Mouse (Mus musculus): Measurements from ENCODE around the gene Fh1. TPM values are rescaled to one million over a fixed set of nuclear protein-coding genes. Genes with fewer than 3 reads are reported as not detected.

Gene Fh1
- polyA plus RNA-seq, 1 experiment, result 115 TPM

GRCm38 (mm10) chr1:175632470-175632869 lies 7.0 kb upstream of the Fh1 start:
- TF ChIP-seq MAX (IDR thresholded peaks at IDR 0.05; ENCODE audit: low read depth) (no peak), CEBPB (IDR thresholded peaks at IDR 0.05; ENCODE audit: insufficient read depth, poor library complexity, severe bottlenecking) (no peak), TCF12 (IDR thresholded peaks at IDR 0.05; ENCODE audit: insufficient read depth, poor library complexity, severe bottlenecking) (no peak), SRF (IDR thresholded peaks at IDR 0.05; ENCODE audit: control insufficient read depth, insufficient read length, low read depth) (no peak), POLR2A (IDR thresholded peaks at IDR 0.05; ENCODE audit: insufficient read length, low read depth) (no peak)
- Histone ChIP-seq H3ac (ENCODE audit: control insufficient read depth, insufficient read length) (no peak overlapping the region), H3K79me2 (ENCODE audit: control insufficient read depth, insufficient read depth) (no peaks in the 10 kb centered on the region), H3K4me3 (no peak overlapping the region), H3K4me2 (ENCODE audit: low read depth) (no peak overlapping the region), H3K36me3 (ENCODE audit: control insufficient read depth, insufficient read depth) (no peaks in the 10 kb centered on the region), H3K27me3 (ENCODE audit: control insufficient read depth, insufficient read depth, insufficient read length) (no peaks in the 10 kb centered on the region)

DNA sequence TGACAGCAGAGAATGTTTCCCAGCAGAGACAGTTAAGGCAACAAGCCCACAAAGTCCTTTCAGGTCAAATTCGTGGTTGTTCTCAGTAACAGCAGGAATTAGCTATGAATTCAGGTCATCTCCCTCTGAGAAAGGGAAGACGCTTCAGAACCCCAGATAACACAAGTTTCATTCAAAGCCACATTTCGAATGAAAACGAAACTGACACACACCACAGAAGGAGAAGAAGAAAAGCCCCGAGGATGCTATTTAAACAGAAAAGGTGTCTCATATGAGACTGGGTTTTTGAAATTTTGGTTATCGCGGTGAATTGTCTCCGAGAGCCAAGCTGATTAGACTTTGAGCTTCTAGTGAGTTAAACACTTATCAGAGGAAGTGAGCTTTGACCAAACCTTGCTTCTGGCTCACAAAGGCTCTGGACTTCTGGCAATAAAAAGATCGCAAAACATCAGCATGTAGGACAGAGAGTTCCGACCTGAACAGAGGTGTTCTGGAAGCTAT lies 6.3 kb upstream of the Fh1 start:
- Histone ChIP-seq H3ac (ENCODE audit: control insufficient read depth, insufficient read length) (no peak overlapping the region), H3K79me2 (ENCODE audit: control insufficient read depth, insufficient read depth) (no peaks in the 10 kb centered on the region), H3K4me2 (ENCODE audit: low read depth) (peak overlapping the region; percentile 1), H3K4me3 (no peak overlapping the region), H3K36me3 (ENCODE audit: control insufficient read depth, insufficient read depth) (no peaks in the 10 kb centered on the region), H3K27me3 (ENCODE audit: control insufficient read depth, insufficient read depth, insufficient read length) (no peaks in the 10 kb centered on the region)
- TF ChIP-seq REST (IDR thresholded peaks at IDR 0.05; ENCODE audit: insufficient read depth, insufficient read length) (no peak), MAX (IDR thresholded peaks at IDR 0.05; ENCODE audit: low read depth) (no peak), MYOD1 (IDR thresholded peaks at IDR 0.05; ENCODE audit: control insufficient read depth in 1 of 3, insufficient read length in 2 of 3, low read depth in 2 of 3) (no peak), MYOG (IDR thresholded peaks at IDR 0.05; ENCODE audit: control insufficient read depth in 1 of 3, insufficient read depth in 1 of 3, insufficient read length in 2 of 3, low read depth in 2 of 3) (no peak), POLR2AphosphoS2 (IDR thresholded peaks at IDR 0.05; ENCODE audit: insufficient read length, low read depth) (no peak), CEBPB (IDR thresholded peaks at IDR 0.05; ENCODE audit: insufficient read depth, poor library complexity, severe bottlenecking) (no peak), E2F4 (IDR thresholded peaks at IDR 0.05; ENCODE audit: insufficient read depth) (no peak), SRF (IDR thresholded peaks at IDR 0.05; ENCODE audit: control insufficient read depth, insufficient read length, low read depth) (no peak)

DNA sequence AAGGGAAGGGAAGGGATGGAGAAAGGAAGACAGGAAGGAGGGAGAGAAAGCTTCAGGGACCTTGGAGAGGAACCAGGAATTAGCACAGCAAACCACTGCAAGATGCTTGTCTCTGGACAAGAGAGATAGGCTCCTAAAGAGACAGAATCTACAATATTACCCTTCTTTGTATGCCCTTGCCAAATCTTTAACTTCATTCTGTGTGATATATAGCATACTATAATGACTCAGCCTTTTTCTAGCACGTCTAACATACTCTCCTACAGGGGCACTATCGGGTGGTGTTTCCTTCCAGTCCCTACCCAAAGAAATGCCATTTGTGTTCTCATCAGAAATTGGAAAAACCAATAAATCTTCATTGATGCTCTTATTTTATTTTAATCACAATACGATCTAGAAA lies 5.6 kb upstream of the Fh1 start:
- TF ChIP-seq MYOG (IDR thresholded peaks at IDR 0.05; ENCODE audit: control insufficient read depth in 1 of 3, insufficient read depth in 1 of 3, insufficient read length in 2 of 3, low read depth in 2 of 3) (no peak), CEBPB (IDR thresholded peaks at IDR 0.05; ENCODE audit: insufficient read depth, poor library complexity, severe bottlenecking) (no peak), MAX (IDR thresholded peaks at IDR 0.05; ENCODE audit: low read depth) (no peak), E2F4 (IDR thresholded peaks at IDR 0.05; ENCODE audit: insufficient read depth) (no peak), TCF3 (IDR thresholded peaks at IDR 0.05; ENCODE audit: insufficient read length, low read depth) (no peak), POLR2A (IDR thresholded peaks at IDR 0.05; ENCODE audit: insufficient read length, low read depth) (no peak), SRF (IDR thresholded peaks at IDR 0.05; ENCODE audit: control insufficient read depth, insufficient read length, low read depth) (no peak), REST (IDR thresholded peaks at IDR 0.05; ENCODE audit: insufficient read depth, insufficient read length) (no peak), TCF12 (IDR thresholded peaks at IDR 0.05; ENCODE audit: insufficient read depth, poor library complexity, severe bottlenecking) (no peak), MYOD1 (IDR thresholded peaks at IDR 0.05; ENCODE audit: control insufficient read depth in 1 of 3, insufficient read length in 2 of 3, low read depth in 2 of 3) (no peak), POLR2AphosphoS2 (IDR thresholded peaks at IDR 0.05; ENCODE audit: insufficient read length, low read depth) (no peak), USF1 (IDR thresholded peaks at IDR 0.05; ENCODE audit: low read depth) (no peak)
- no peak overlapping the region for H3K4me2 ChIP-seq (ENCODE audit: low read depth)
- H3K27me3 ChIP-seq (ENCODE audit: control insufficient read depth, insufficient read depth, insufficient read length), result no peaks in the 10 kb centered on the region
- no peak overlapping the region for H3ac ChIP-seq (ENCODE audit: control insufficient read depth, insufficient read length)
- no peaks in the 10 kb centered on the region for H3K36me3 ChIP-seq (ENCODE audit: control insufficient read depth, insufficient read depth)
- no peaks in the 10 kb centered on the region for H3K79me2 ChIP-seq (ENCODE audit: control insufficient read depth, insufficient read depth)
- H3K4me3 ChIP-seq, result no peak overlapping the region

GRCm38 (mm10) chr1:175630345-175630744 lies 4.9 kb upstream of the Fh1 start:
- no peak for TF ChIP-seq POLR2A (IDR thresholded peaks at IDR 0.05; ENCODE audit: insufficient read length, low read depth)
- TF ChIP-seq POLR2AphosphoS2 (IDR thresholded peaks at IDR 0.05; ENCODE audit: insufficient read length, low read depth), result no peak
- no peak for TF ChIP-seq E2F4 (IDR thresholded peaks at IDR 0.05; ENCODE audit: insufficient read depth)
- no peak for TF ChIP-seq USF1 (IDR thresholded peaks at IDR 0.05; ENCODE audit: low read depth)
- TF ChIP-seq MAX (IDR thresholded peaks at IDR 0.05; ENCODE audit: low read depth), result no peak
- no peak for TF ChIP-seq MYOD1 (IDR thresholded peaks at IDR 0.05; ENCODE audit: control insufficient read depth in 1 of 3, insufficient read length in 2 of 3, low read depth in 2 of 3)
- TF ChIP-seq CEBPB (IDR thresholded peaks at IDR 0.05; ENCODE audit: insufficient read depth, poor library complexity, severe bottlenecking), result no peak
- no peak for TF ChIP-seq SRF (IDR thresholded peaks at IDR 0.05; ENCODE audit: control insufficient read depth, insufficient read length, low read depth)
- TF ChIP-seq TCF12 (IDR thresholded peaks at IDR 0.05; ENCODE audit: insufficient read depth, poor library complexity, severe bottlenecking), result no peak
- TF ChIP-seq REST (IDR thresholded peaks at IDR 0.05; ENCODE audit: insufficient read depth, insufficient read length), result no peak

DNA sequence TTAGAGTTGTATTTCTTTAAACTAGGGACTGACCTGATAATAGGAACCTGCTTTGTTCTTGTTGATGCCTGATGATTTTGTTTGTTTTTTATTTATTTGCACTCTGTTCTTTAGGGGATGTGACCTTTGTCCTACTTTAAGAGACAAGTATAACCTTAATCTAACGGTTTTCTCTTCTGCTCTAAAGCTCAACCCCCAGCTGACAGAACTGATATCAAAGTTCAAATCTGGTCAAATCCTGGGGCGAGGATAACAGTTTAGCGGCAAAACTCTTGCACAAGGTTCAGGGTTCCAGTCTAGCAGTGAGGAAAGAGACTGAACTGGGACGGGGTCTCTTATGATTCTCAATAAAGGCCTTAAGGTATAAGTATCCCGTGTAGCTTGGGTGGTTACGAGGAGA lies 3.8 kb upstream of the Fh1 start:
- no peak for TF ChIP-seq MAX (IDR thresholded peaks at IDR 0.05; ENCODE audit: low read depth)
- TF ChIP-seq USF1 (IDR thresholded peaks at IDR 0.05; ENCODE audit: low read depth), result no peak
- no peak for TF ChIP-seq CEBPB (IDR thresholded peaks at IDR 0.05; ENCODE audit: insufficient read depth, poor library complexity, severe bottlenecking)

More at GRCm38 (mm10) chr1:175630345-175630744, 4.9 kb upstream of the Fh1 start:
- Histone ChIP-seq H3K79me2 (ENCODE audit: control insufficient read depth, insufficient read depth) (no peaks in the 10 kb centered on the region), H3K27me3 (ENCODE audit: control insufficient read depth, insufficient read depth, insufficient read length) (no peaks in the 10 kb centered on the region), H3K4me2 (ENCODE audit: low read depth) (no peak overlapping the region), H3ac (ENCODE audit: control insufficient read depth, insufficient read length) (no peak overlapping the region), H3K4me3 (no peak overlapping the region), H3K36me3 (ENCODE audit: control insufficient read depth, insufficient read depth) (no peaks in the 10 kb centered on the region)

More for the DNA sequence above, 3.8 kb upstream of the Fh1 start:
- peaks cover 10% of the 10 kb centered on the region for H3K79me2 ChIP-seq (ENCODE audit: control insufficient read depth, insufficient read depth)
- H3K4me2 ChIP-seq (ENCODE audit: low read depth), result no peak overlapping the region
- H3K27me3 ChIP-seq (ENCODE audit: control insufficient read depth, insufficient read depth, insufficient read length), result no peaks in the 10 kb centered on the region
- no peak overlapping the region for H3K4me3 ChIP-seq
- no peak overlapping the region for H3ac ChIP-seq (ENCODE audit: control insufficient read depth, insufficient read length)
- H3K36me3 ChIP-seq (ENCODE audit: control insufficient read depth, insufficient read depth), result no peaks in the 10 kb centered on the region
